Mouse (Mus musculus) mouse embryonic stem cell (cell line): Measurements from ENCODE around the gene Slf2.

Experiments used
- in situ Hi-C, 2 experiments: fragments of 300-500 bp; cut with MboI; formaldehyde crosslinking; loops; 1 replicate in 1 of 2; 3 replicates in 1 of 2; pipeline ENCODE4 v1.14.3; 2019 to 2020; ENCODE audit warnings: low sequenced_read_pairs in 2 of 2, low pct_unique_long_range_greater_than_20kb in 1 of 2, mixed read lengths in 1 of 2; ENCODE audit not compliant: unreplicated experiment in 1 of 2

The Slf2 gene

GRCm38 (mm10) chr19:44904141-44904720 lies 26.7 kb upstream of the Slf2 start:
- in situ Hi-C loops = no loop called here

- in situ Hi-C loops = no loop called here
Observed at GRCm38 (mm10) chr19:44905316-44905715, 25.6 kb upstream of the Slf2 start.

- in situ Hi-C loops = no loop called here
Observed at GRCm38 (mm10) chr19:44907851-44908690, 22.9 kb upstream of the Slf2 start.

- in situ Hi-C loops = no loop called here
Observed at GRCm38 (mm10) chr19:44908836-44909460, 22.0 kb upstream of the Slf2 start.

- in situ Hi-C loops = no loop called here
Observed at GRCm38 (mm10) chr19:44914481-44915249, 16.3 kb upstream of the Slf2 start.

- in situ Hi-C loops = no loop called here
Observed at GRCm38 (mm10) chr19:44918171-44918570, 12.8 kb upstream of the Slf2 start.

GRCm38 (mm10) chr19:44921466-44922139 lies 9.3 kb upstream of the Slf2 start:
- in situ Hi-C loops = no loop called here

GRCm38 (mm10) chr19:44922521-44922920 lies 8.4 kb upstream of the Slf2 start:
- in situ Hi-C loops = no loop called here

- in situ Hi-C loops = loop anchor here in 1 of 2 experiments (25.0 kb wide), 1 partner anchor 838 kb away; no protein-coding TSS in a partner anchor
Observed at GRCm38 (mm10) chr19:44924699-44925098, 6.3 kb upstream of the Slf2 start.

GRCm38 (mm10) chr19:44926781-44927180 lies 4.2 kb upstream of the Slf2 start:
- in situ Hi-C loops = loop anchor here in 1 of 2 experiments (25.0 kb wide), 1 partner anchor 836 kb away; no protein-coding TSS in a partner anchor

GRCm38 (mm10) chr19:44927250-44927649 lies 3.7 kb upstream of the Slf2 start:
- in situ Hi-C loops = loop anchor here in 1 of 2 experiments (25.0 kb wide), 1 partner anchor 835 kb away; no protein-coding TSS in a partner anchor

- in situ Hi-C loops = loop anchor here in 1 of 2 experiments (25.0 kb wide), 1 partner anchor 834 kb away; no protein-coding TSS in a partner anchor
Observed at GRCm38 (mm10) chr19:44928185-44928584, 2.8 kb upstream of the Slf2 start.

GRCm38 (mm10) chr19:44929251-44929650 lies 1.7 kb upstream of the Slf2 start:
- in situ Hi-C loops = loop anchor here in 1 of 2 experiments (25.0 kb wide), 1 partner anchor 833 kb away; no protein-coding TSS in a partner anchor

- in situ Hi-C loops = loop anchor here in 1 of 2 experiments (25.0 kb wide), 1 partner anchor 833 kb away; no protein-coding TSS in a partner anchor
Observed at GRCm38 (mm10) chr19:44929663-44930062, 1.3 kb upstream of the Slf2 start.

GRCm38 (mm10) chr19:44930122-44930521 lies 829 bp upstream of the Slf2 start:
- in situ Hi-C loops = loop anchor here in 1 of 2 experiments (25.0 kb wide), 1 partner anchor 832 kb away; no protein-coding TSS in a partner anchor

GRCm38 (mm10) chr19:44931454-44931759 lies 456 bp downstream of the Slf2 start:
- in situ Hi-C loops = loop anchor here in 1 of 2 experiments (25.0 kb wide), 1 partner anchor 831 kb away; no protein-coding TSS in a partner anchor

GRCm38 (mm10) chr19:44932051-44932450 lies 1.1 kb downstream of the Slf2 start:
- in situ Hi-C loops = loop anchor here in 1 of 2 experiments (25.0 kb wide), 1 partner anchor 830 kb away; no protein-coding TSS in a partner anchor

- in situ Hi-C loops = loop anchor here in 1 of 2 experiments (25.0 kb wide), 1 partner anchor 829 kb away; no protein-coding TSS in a partner anchor
Observed at GRCm38 (mm10) chr19:44933136-44933535, 2.2 kb downstream of the Slf2 start.
